ENCODE assay signal across 18 mouse cellular contexts in genomic region chr5:99132670-99133069, GRCm38 (mm10).
"Had no signal": no experiment of that assay in that cellular context is flagged by ENCODE, and none has a peak within 500 bp of the region (broad histone marks: within the 10 kb centered on the region; RNA-seq: fewer than 3 reads in every experiment).

No protein-coding gene starts in this region.

- H3K9me3 ChIP-seq: kidney, embryonic 15.5 days; limb, embryonic 12.5 days; limb, embryonic 15.5 days; liver, embryonic 12.5 days; liver, embryonic 15.5 days; midbrain, embryonic 12.5 days; stomach, embryonic 15.5 days had no signal

- H3K4me1 ChIP-seq: limb, embryonic 12.5 days; limb, embryonic 15.5 days; liver, embryonic 15.5 days; stomach, embryonic 15.5 days had no signal

- H3K4me3 ChIP-seq: kidney, embryonic 15.5 days; left cerebral cortex, adult 2 months; limb, embryonic 12.5 days; limb, embryonic 15.5 days; liver, embryonic 12.5 days; liver, embryonic 15.5 days; midbrain, embryonic 12.5 days; stomach, embryonic 15.5 days had no signal

- H3K36me3 ChIP-seq: kidney, embryonic 15.5 days; limb, embryonic 12.5 days; limb, embryonic 15.5 days; liver, embryonic 12.5 days; liver, embryonic 15.5 days; midbrain, embryonic 12.5 days; stomach, embryonic 15.5 days had no signal

- DNase-seq: kidney, adult 8-10 months; kidney, postnatal 14 days; layer of hippocampus, postnatal 36 days; lung, embryonic 14.5 days; thymus, adult 2 months; thymus, postnatal 14 days; thymus, postnatal 4 days had no signal

- H3K4me2 ChIP-seq: kidney, embryonic 15.5 days; limb, embryonic 12.5 days; limb, embryonic 15.5 days; liver, embryonic 12.5 days; liver, embryonic 15.5 days; lung, embryonic 14.5 days; midbrain, embryonic 12.5 days; stomach, embryonic 15.5 days had no signal

- H3K27ac ChIP-seq: kidney, embryonic 15.5 days; left cerebral cortex, adult 2 months; limb, embryonic 12.5 days; limb, embryonic 15.5 days; liver, embryonic 12.5 days; liver, embryonic 15.5 days; macrophage; midbrain, embryonic 12.5 days; stomach, embryonic 15.5 days had no signal

- H3K9ac ChIP-seq: kidney, embryonic 15.5 days; limb, embryonic 12.5 days; limb, embryonic 15.5 days; liver, embryonic 12.5 days; liver, embryonic 15.5 days; lung, embryonic 14.5 days; midbrain, embryonic 12.5 days; stomach, embryonic 15.5 days had no signal

- ATAC-seq: liver, embryonic 12.5 days; lung, postnatal 0 days; midbrain, embryonic 16.5 days had no signal

- H3K27me3 ChIP-seq: kidney, embryonic 15.5 days; limb, embryonic 12.5 days; limb, embryonic 15.5 days; liver, embryonic 12.5 days; liver, embryonic 15.5 days; midbrain, embryonic 12.5 days; stomach, embryonic 15.5 days had no signal
